Mouse (Mus musculus) liver, postnatal 0 days (tissue): ENCODE data around the gene C1galt1c1. TPM values are rescaled to one million over a fixed set of nuclear protein-coding genes. Genes with fewer than 3 reads are reported as not detected.

Experiments used
- ATAC-seq: fragments of 200-750 bp; cut with Nextera tagmentation; 2 replicates; pipeline ENCODE4 v1.8.0; 2017; ENCODE audit warnings: mild to moderate bottlenecking, moderate library complexity
- DNase-seq: peaks from one replicate; pipeline ENCODE4 v3.0.0-alpha.2; 2016
- H3K27ac ChIP-seq: fragments of 300-500 bp; sonication (generic); 2 replicates; pipeline ENCODE4 v1.5.1; 2014; ENCODE audit warnings: antibody characterized with exemption, moderate library complexity, mild to moderate bottlenecking, low read depth
- H3K27me3 ChIP-seq: fragments of 300-500 bp; sonication (generic); 2 replicates; pipeline ENCODE4 v1.6.1; 2014; ENCODE audit warnings: low read length, control low read depth, mixed read lengths; ENCODE audit not compliant: insufficient read depth
- H3K36me3 ChIP-seq: fragments of 300-500 bp; sonication (generic); replicated peaks from 2 replicates; pipeline ENCODE4 v1.6.1; 2014; ENCODE audit warnings: mild to moderate bottlenecking, control low read depth, low read length, moderate library complexity, mixed read lengths; ENCODE audit not compliant: insufficient read depth
- H3K4me1 ChIP-seq: fragments of 300-500 bp; sonication (generic); 2 replicates; pipeline ENCODE4 v1.6.1; 2014; ENCODE audit warnings: antibody characterized with exemption, mild to moderate bottlenecking, control low read depth; ENCODE audit not compliant: insufficient read depth
- H3K4me2 ChIP-seq: fragments of 300-500 bp; sonication (generic); 2 replicates; pipeline ENCODE4 v1.6.1; 2014; ENCODE audit warnings: low read depth, mild to moderate bottlenecking, low read length, moderate library complexity, mixed read lengths
- H3K4me3 ChIP-seq: fragments of 300-500 bp; sonication (generic); 2 replicates; pipeline ENCODE4 v1.5.1; 2014; ENCODE audit warnings: low read depth, low read length
- H3K9ac ChIP-seq: fragments of 300-500 bp; sonication (generic); replicated peaks from 2 replicates; pipeline ENCODE4 v1.6.1; 2014; ENCODE audit warnings: mild to moderate bottlenecking, moderate library complexity
- H3K9me3 ChIP-seq: fragments of 300-500 bp; sonication (generic); 2 replicates; pipeline ENCODE4 v1.6.1; 2016; ENCODE audit warnings: mild to moderate bottlenecking, control low read depth, low read length, mixed read lengths
- CTCF ChIP-seq: sonication (generic); IDR thresholded peaks from 2 replicates; pipeline ENCODE4 v1.5.1; 2016; ENCODE audit warnings: antibody characterized with exemption, low read depth
- EP300 ChIP-seq: IDR thresholded peaks from 2 replicates; pipeline ENCODE4 v1.6.1; 2016; ENCODE audit warnings: antibody characterized with exemption, low read depth, mild to moderate bottlenecking
- WGBS: fragments of 180-500 bp; shearing (Covaris S2); extraction: QIAGEN DNeasy Blood & Tissue Kit; methylation state at CpG from one replicate; pipeline ENCODE4 v1.1.7; 2014; ENCODE audit not compliant: insufficient replicate concordance; 5-methylcytosine and 5-hydroxymethylcytosine counted together
- polyA plus RNA-seq: library from polyadenylated mRNA; unstranded; fragments of >200 nt; fragmentation: Nextera tagmentation; extraction: Ambion mirVana; gene quantifications from 2 replicates; pipeline ENCODE4 v1.2.1, GENCODE M21; 2015

Gene C1galt1c1
- polyA plus RNA-seq, 1 experiment from 2014 or later: 14.2 TPM

DNA sequence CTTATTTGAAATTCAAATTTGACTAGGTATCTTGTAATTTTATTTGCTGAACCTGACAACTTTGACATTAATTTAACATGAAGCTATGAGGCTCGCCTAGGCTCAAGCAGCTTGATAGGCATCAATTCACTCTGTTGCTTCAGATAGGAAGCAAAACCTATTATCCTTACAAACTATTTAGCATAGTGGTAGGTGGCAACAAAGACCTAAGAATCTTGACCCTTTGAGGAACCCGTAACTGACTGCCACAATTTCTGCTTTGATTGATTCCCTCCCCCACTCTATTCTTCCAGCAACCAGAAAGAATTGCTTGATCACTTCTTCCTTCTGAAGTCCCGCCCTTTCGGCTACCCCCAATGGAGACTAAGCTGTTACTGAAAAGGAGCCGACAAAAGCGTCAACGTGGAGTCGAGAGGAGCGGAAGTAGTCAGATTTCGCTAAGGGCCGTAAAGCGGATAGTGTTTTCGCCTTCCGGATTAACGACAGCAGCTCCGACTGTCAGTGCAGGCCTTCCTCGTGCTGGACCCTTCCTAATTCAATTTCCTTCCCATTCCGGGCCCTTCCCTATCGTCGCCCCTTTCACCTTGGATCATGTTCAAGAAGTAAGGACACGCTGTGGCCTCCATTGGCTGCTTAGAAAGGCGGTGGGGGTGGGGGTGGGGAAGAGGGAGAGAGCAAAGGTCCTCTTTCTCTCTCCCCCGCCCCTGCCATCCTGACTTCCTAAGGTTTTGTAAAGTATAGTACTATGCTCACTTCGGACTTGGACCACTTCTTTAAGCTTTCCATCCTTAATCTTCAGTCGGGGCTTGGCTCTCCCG lies 34.5 kb downstream of the C1galt1c1 start, which contains the start of gene Mcts1:
Gene Mcts1, plus strand, starts transcription at position 402 of the 818 bp plus-strand sequence.
- ATAC-seq (peak; percentile 91), DNase-seq (peak; percentile 57)
- H3K4me2 ChIP-seq: peak within 1 kb of the TSS; percentile 71
- H3K27me3 ChIP-seq: no peaks in the 10 kb centered on the region
- WGBS: 24% methylated on average over 25 of the region's 26 CpGs
- H3K4me1 ChIP-seq: no peaks in the 10 kb centered on the region
- TF ChIP-seq CTCF (no peak), EP300 (no peak)
- H3K9me3 ChIP-seq: no peaks in the 10 kb centered on the region
- H3K4me3 ChIP-seq: peak within 1 kb of the TSS; percentile 62
- H3K9ac ChIP-seq: peak within 1 kb of the TSS; percentile 65
- H3K27ac ChIP-seq: peak within 1 kb of the TSS; percentile 82
- no peaks in the 10 kb centered on the region for H3K36me3 ChIP-seq

GRCm38 (mm10) chrX:38593180-38593889 lies 41.6 kb downstream of the C1galt1c1 start:
- Histone ChIP-seq H3K4me3 (no peak overlapping the region), H3K4me2 (no peak overlapping the region), H3K27ac (no peak overlapping the region), H3K4me1 (peaks cover 4% of the 10 kb centered on the region; the same call in 1 of the 2 replicates), H3K27me3 (no peaks in the 10 kb centered on the region), H3K9ac (no peak overlapping the region), H3K9me3 (no peaks in the 10 kb centered on the region), H3K36me3 (no peaks in the 10 kb centered on the region)
- WGBS: 51% methylated on average over 5 of the region's 5 CpGs
- TF ChIP-seq CTCF: no peak
- TF ChIP-seq EP300: no peak
- ATAC-seq (no peak), DNase-seq (peak; percentile 11)

DNA sequence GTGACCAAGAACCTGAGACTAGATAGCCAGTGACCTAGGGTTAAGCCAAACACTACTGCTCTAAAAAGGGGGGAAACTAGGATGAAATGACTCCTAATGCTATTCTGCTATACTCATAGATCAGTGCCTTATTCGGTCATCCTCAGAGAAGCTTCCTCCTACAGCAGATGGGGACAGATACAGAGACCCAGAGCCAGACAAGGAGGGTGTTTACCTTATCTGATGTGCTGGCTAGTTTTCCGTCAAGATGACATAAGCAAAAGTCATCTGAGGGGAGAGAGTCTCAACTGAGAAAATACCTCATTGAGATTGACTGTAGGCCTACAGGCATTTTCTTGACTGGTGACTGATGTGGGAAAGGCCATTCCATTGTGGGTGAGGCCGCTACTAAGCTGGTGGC lies 43.1 kb downstream of the C1galt1c1 start:
- Histone ChIP-seq H3K9ac (no peak overlapping the region), H3K4me3 (no peak overlapping the region), H3K27ac (no peak overlapping the region), H3K9me3 (no peaks in the 10 kb centered on the region), H3K4me2 (no peak overlapping the region), H3K27me3 (no peaks in the 10 kb centered on the region), H3K36me3 (no peaks in the 10 kb centered on the region), H3K4me1 (peaks cover 4% of the 10 kb centered on the region; the same call in 1 of the 2 replicates)
- WGBS: 67% methylated on average over 3 of the region's 3 CpGs
- no peak for TF ChIP-seq CTCF
- no peak for TF ChIP-seq EP300
- DNase-seq (no peak), ATAC-seq (no peak)

- TF ChIP-seq EP300 (peak; percentile 34; the same call in 1 of the 2 replicates), CTCF (no peak)
- no peaks in the 10 kb centered on the region for H3K36me3 ChIP-seq
- no peak for DNase-seq
- 42% methylated on average over 4 of the region's 4 CpGs for WGBS
- H3K9me3 ChIP-seq: no peaks in the 10 kb centered on the region
- H3K4me2 ChIP-seq: no peak overlapping the region
- peaks cover 4% of the 10 kb centered on the region; the same call in 1 of the 2 replicates for H3K4me1 ChIP-seq
- H3K4me3 ChIP-seq: no peak overlapping the region
- H3K9ac ChIP-seq: no peak overlapping the region
- H3K27ac ChIP-seq: no peak overlapping the region
- H3K27me3 ChIP-seq: no peaks in the 10 kb centered on the region
- no peak for ATAC-seq
Measured at GRCm38 (mm10) chrX:38589827-38590226, 45.1 kb downstream of the C1galt1c1 start.

- Histone ChIP-seq H3K4me2 (no peak overlapping the region), H3K27me3 (no peaks in the 10 kb centered on the region), H3K9ac (no peak overlapping the region), H3K4me3 (no peak overlapping the region), H3K36me3 (no peaks in the 10 kb centered on the region), H3K9me3 (no peaks in the 10 kb centered on the region), H3K27ac (no peak overlapping the region), H3K4me1 (no peaks in the 10 kb centered on the region)
- ATAC-seq: no peak
- no peak for DNase-seq
- TF ChIP-seq CTCF: no peak
- TF ChIP-seq EP300: peak; percentile 83
Measured at GRCm38 (mm10) chrX:38583261-38583660, 51.6 kb downstream of the C1galt1c1 start.

DNA sequence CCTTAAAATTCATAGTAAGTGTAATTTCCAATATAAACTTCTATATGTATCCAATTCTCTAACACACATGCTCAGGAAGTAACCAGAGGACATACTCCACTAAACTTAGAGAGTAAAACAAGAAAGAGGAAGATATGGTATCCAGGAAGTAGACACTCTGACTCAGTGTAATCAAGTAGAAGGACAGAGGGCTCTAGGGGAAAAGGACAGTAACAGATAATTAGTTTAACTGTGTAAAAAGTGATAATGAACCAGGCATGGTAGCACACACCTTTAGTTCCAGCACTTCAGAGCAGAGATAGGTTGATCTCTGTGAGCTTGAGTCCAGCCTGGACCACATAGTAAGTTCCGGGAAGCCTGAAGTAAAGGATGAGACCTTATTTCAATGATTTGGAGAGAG lies 53.7 kb downstream of the C1galt1c1 start:
- H3K4me3 ChIP-seq: no peak overlapping the region
- no peak for DNase-seq
- WGBS: 74% methylated on average over 1 of the region's 1 CpGs
- H3K4me2 ChIP-seq: no peak overlapping the region
- TF ChIP-seq EP300 (no peak), CTCF (no peak)
- no peaks in the 10 kb centered on the region for H3K9me3 ChIP-seq
- no peaks in the 10 kb centered on the region for H3K27me3 ChIP-seq
- no peak overlapping the region for H3K27ac ChIP-seq
- H3K4me1 ChIP-seq: no peaks in the 10 kb centered on the region
- H3K36me3 ChIP-seq: no peaks in the 10 kb centered on the region
- no peak for ATAC-seq
- H3K9ac ChIP-seq: no peak overlapping the region

Other genes with a start within 250 kb of the C1galt1c1 start
- 208 and 213 TPM in 2 replicates for gene Lamp2, start 178.6 kb downstream of the C1galt1c1 start, polyA plus RNA-seq
- gene Cul4b, start 58.9 kb downstream of the C1galt1c1 start, polyA plus RNA-seq: 6.3 and 7.2 TPM in 2 replicates
- gene Mcts1, start 34.5 kb downstream of the C1galt1c1 start, polyA plus RNA-seq: 49.6 and 50.5 TPM in 2 replicates
- gene 6030498E09Rik, start 137.6 kb upstream of the C1galt1c1 start, polyA plus RNA-seq: 0.19 and 0.21 TPM in 2 replicates